Mouse (Mus musculus) bone marrow, adult 2 months (tissue): ENCODE results near the gene Pard6a.

Experiments used
- CTCF ChIP-seq: fragments of 200-500 bp; IDR thresholded peaks from 2 replicates; pipeline ENCODE4 v1.5.1; 2011; ENCODE audit warnings: low read length, control low read depth; ENCODE audit not compliant: control insufficient read depth, insufficient read depth
- POLR2A ChIP-seq: fragments of 200-500 bp; IDR thresholded peaks from 2 replicates; pipeline ENCODE4 v1.6.1; 2011; ENCODE audit warnings: low read depth, mild to moderate bottlenecking, control low read depth, low read length, borderline replicate concordance; ENCODE audit not compliant: control insufficient read depth

GRCm38 (mm10) chr8:105689256-105689982 lies 11.5 kb upstream of the Pard6a start:
- no peak for TF ChIP-seq POLR2A
- no peak for TF ChIP-seq CTCF
